Mouse (Mus musculus): ENCODE results near the gene Afmid. TPM values are rescaled to one million over a fixed set of nuclear protein-coding genes. Genes with fewer than 3 reads are reported as not detected.

The Afmid gene
- total and polyA plus RNA-seq, 2 experiments from 2014 or later, result 3.6 to 8.8 TPM

- H3K4me1 ChIP-seq (ENCODE audit: insufficient read depth), result peaks cover 5% of the 10 kb centered on the region; the same call in 1 of the 2 replicates
- no peaks in the 10 kb centered on the region for H3K27me3 ChIP-seq (ENCODE audit: insufficient read depth, low read length)
- no peaks in the 10 kb centered on the region for H3K9me3 ChIP-seq (ENCODE audit: low read length)
- ATAC-seq (no peak), DNase-seq (no peak)
- no peak overlapping the region for H3K4me2 ChIP-seq (ENCODE audit: low read depth)
- TF ChIP-seq CTCF (IDR thresholded peaks at IDR 0.05; ENCODE audit: low read depth), result no peak
- no peak overlapping the region for H3K27ac ChIP-seq (ENCODE audit: low read depth, low read length)
- H3K36me3 ChIP-seq (ENCODE audit: insufficient read depth), result no peaks in the 10 kb centered on the region
- WGBS, result 86% methylated on average over 2 of the region's 2 CpGs
- no peak overlapping the region for H3K4me3 ChIP-seq (ENCODE audit: low read depth, low read length)
- H3K9ac ChIP-seq, result no peak overlapping the region
These were observed 17.7 kb downstream of the Afmid start for GRCm38 (mm10) chr11:117843434-117843833.

GRCm38 (mm10) chr11:117844997-117845396, 19.3 kb downstream of the Afmid start:
- WGBS, result 72% methylated on average over 2 of the region's 2 CpGs
- Histone ChIP-seq H3K36me3 (ENCODE audit: insufficient read depth) (no peaks in the 10 kb centered on the region), H3K4me1 (ENCODE audit: insufficient read depth) (peaks cover 6% of the 10 kb centered on the region; the same call in 1 of the 2 replicates), H3K4me2 (ENCODE audit: low read depth) (no peak overlapping the region), H3K9ac (no peak overlapping the region), H3K27ac (ENCODE audit: low read depth, low read length) (no peak overlapping the region), H3K9me3 (ENCODE audit: low read length) (no peaks in the 10 kb centered on the region), H3K27me3 (ENCODE audit: insufficient read depth, low read length) (no peaks in the 10 kb centered on the region), H3K4me3 (ENCODE audit: low read depth, low read length) (no peak overlapping the region)
- TF ChIP-seq CTCF (IDR thresholded peaks at IDR 0.05; ENCODE audit: low read depth), result no peak
- no peak for DNase-seq
- no peak for ATAC-seq

- Histone ChIP-seq H3K27ac (ENCODE audit: low read depth, low read length) (no peak overlapping the region), H3K9me3 (ENCODE audit: low read length) (no peaks in the 10 kb centered on the region), H3K27me3 (ENCODE audit: insufficient read depth, low read length) (no peaks in the 10 kb centered on the region), H3K9ac (no peak overlapping the region), H3K4me2 (ENCODE audit: low read depth) (no peak overlapping the region), H3K4me3 (ENCODE audit: low read depth, low read length) (no peak overlapping the region), H3K4me1 (ENCODE audit: insufficient read depth) (peaks cover 6% of the 10 kb centered on the region; the same call in 1 of the 2 replicates), H3K36me3 (ENCODE audit: insufficient read depth) (no peaks in the 10 kb centered on the region)
- 77% methylated on average over 2 of the region's 2 CpGs for WGBS
- no peak for ATAC-seq
- TF ChIP-seq CTCF (IDR thresholded peaks at IDR 0.05; ENCODE audit: low read depth), result no peak
- no peak for DNase-seq
These were observed 19.9 kb downstream of the Afmid start for GRCm38 (mm10) chr11:117845651-117846050.

GRCm38 (mm10) chr11:117846640-117847039, 20.9 kb downstream of the Afmid start:
- no peak for ATAC-seq
- Histone ChIP-seq H3K4me2 (ENCODE audit: low read depth) (no peak overlapping the region), H3K9ac (no peak overlapping the region), H3K9me3 (ENCODE audit: low read length) (no peaks in the 10 kb centered on the region), H3K4me3 (ENCODE audit: low read depth, low read length) (no peak overlapping the region), H3K27me3 (ENCODE audit: insufficient read depth, low read length) (no peaks in the 10 kb centered on the region), H3K27ac (ENCODE audit: low read depth, low read length) (no peak overlapping the region), H3K36me3 (ENCODE audit: insufficient read depth) (no peaks in the 10 kb centered on the region), H3K4me1 (ENCODE audit: insufficient read depth) (peaks cover 6% of the 10 kb centered on the region; the same call in 1 of the 2 replicates)
- 51% methylated on average over 5 of the region's 5 CpGs for WGBS
- no peak for DNase-seq
- peak; percentile 38 for TF ChIP-seq CTCF (IDR thresholded peaks at IDR 0.05; ENCODE audit: low read depth)

- no peak for TF ChIP-seq CTCF (IDR thresholded peaks at IDR 0.05; ENCODE audit: low read depth)
- Histone ChIP-seq H3K9ac (peak overlapping the region; percentile 95), H3K9me3 (ENCODE audit: low read length) (no peaks in the 10 kb centered on the region), H3K27ac (ENCODE audit: low read depth, low read length) (peak overlapping the region; percentile 99), H3K4me3 (ENCODE audit: low read depth, low read length) (peak overlapping the region; percentile 62), H3K27me3 (ENCODE audit: insufficient read depth, low read length) (no peaks in the 10 kb centered on the region), H3K4me1 (ENCODE audit: insufficient read depth) (peaks cover 6% of the 10 kb centered on the region; the same call in 1 of the 2 replicates), H3K4me2 (ENCODE audit: low read depth) (peak overlapping the region; percentile 87; the same call in 1 of the 2 replicates), H3K36me3 (ENCODE audit: insufficient read depth) (no peaks in the 10 kb centered on the region)
- no peak for DNase-seq
- 80% methylated on average over 7 of the region's 7 CpGs for WGBS
- ATAC-seq, result no peak
These were observed 22.0 kb downstream of the Afmid start for GRCm38 (mm10) chr11:117847593-117848215.

- H3K27ac ChIP-seq (ENCODE audit: low read depth, low read length), result peak overlapping the region; percentile 99
- H3K9me3 ChIP-seq (ENCODE audit: low read length), result no peaks in the 10 kb centered on the region
- no peak for TF ChIP-seq CTCF (IDR thresholded peaks at IDR 0.05; ENCODE audit: low read depth)
- peak overlapping the region; percentile 62 for H3K4me3 ChIP-seq (ENCODE audit: low read depth, low read length)
- WGBS, result 7% methylated on average over 19 of the region's 19 CpGs
- peaks cover 6% of the 10 kb centered on the region; the same call in 1 of the 2 replicates for H3K4me1 ChIP-seq (ENCODE audit: insufficient read depth)
- H3K36me3 ChIP-seq (ENCODE audit: insufficient read depth), result no peaks in the 10 kb centered on the region
- DNase-seq, result no peak
- peak; percentile 91 for ATAC-seq
- peak overlapping the region; percentile 87 for H3K4me2 ChIP-seq (ENCODE audit: low read depth)
- H3K27me3 ChIP-seq (ENCODE audit: insufficient read depth, low read length), result no peaks in the 10 kb centered on the region
- peak overlapping the region; percentile 95 for H3K9ac ChIP-seq
These were observed 22.7 kb downstream of the Afmid start for GRCm38 (mm10) chr11:117848271-117848984.
